Mouse (Mus musculus): ENCODE measurements at regions not wholly inside any gene's neighbourhood (a gene's known extent, or its start where the extent isn't known, plus 50 kb on each side); places are given as distances from the start of the nearest gene placed in this dataset.

- 48% methylated on average over 16 of the region's 16 CpGs for WGBS
- H3K4me2 ChIP-seq (ENCODE audit: low read length) = peak overlapping the region; percentile 31
Observed at GRCm38 (mm10) chr4:31404840-31405714, 558.8 kb upstream of the Map3k7 start.

GRCm38 (mm10) chr4:31410157-31410556 is 553.7 kb upstream of the Map3k7 start:
- Histone ChIP-seq H3K27ac (ENCODE audit: low read depth, low read length) (no peak overlapping the region), H3K4me3 (ENCODE audit: low read length) (no peak overlapping the region), H3K36me3 (ENCODE audit: control insufficient read depth, insufficient read depth, low read length) (no peaks in the 10 kb centered on the region), H3K9ac (ENCODE audit: low read depth, low read length) (no peak overlapping the region), H3K9me3 (ENCODE audit: control insufficient read depth, low read length) (no peaks in the 10 kb centered on the region), H3K4me2 (ENCODE audit: low read length) (no peak overlapping the region), H3K4me1 (ENCODE audit: control insufficient read depth, insufficient read depth, low read depth, low read length) (peaks cover 3% of the 10 kb centered on the region), H3K27me3 (replicated peaks; ENCODE audit: control insufficient read depth, insufficient read depth, low read length) (no peaks in the 10 kb centered on the region)
- ATAC-seq = no peak
- WGBS = 50% methylated on average over 3 of the region's 3 CpGs

More at GRCm38 (mm10) chr4:31404840-31405714, 558.8 kb upstream of the Map3k7 start:
- no peaks in the 10 kb centered on the region for H3K36me3 ChIP-seq (ENCODE audit: control insufficient read depth, insufficient read depth, low read length)
- no peaks in the 10 kb centered on the region for H3K9me3 ChIP-seq (ENCODE audit: control insufficient read depth, low read length)
- no peaks in the 10 kb centered on the region for H3K27me3 ChIP-seq (replicated peaks; ENCODE audit: control insufficient read depth, insufficient read depth, low read length)
- ATAC-seq = peak; percentile 64
- no peak overlapping the region for H3K9ac ChIP-seq (ENCODE audit: low read depth, low read length)
- H3K4me3 ChIP-seq (ENCODE audit: low read length) = no peak overlapping the region
- H3K27ac ChIP-seq (ENCODE audit: low read depth, low read length) = no peak overlapping the region
- H3K4me1 ChIP-seq (ENCODE audit: control insufficient read depth, insufficient read depth, low read depth, low read length) = peaks cover 4% of the 10 kb centered on the region

- H3K27ac ChIP-seq (ENCODE audit: low read depth, low read length) = no peak overlapping the region
- ATAC-seq = no peak
- H3K4me2 ChIP-seq (ENCODE audit: low read length) = no peak overlapping the region
Observed at GRCm38 (mm10) chr4:31411770-31412525, 551.9 kb upstream of the Map3k7 start.

GRCm38 (mm10) chr4:31417161-31417560 is 546.7 kb upstream of the Map3k7 start:
- no peak overlapping the region for H3K9ac ChIP-seq (ENCODE audit: low read depth, low read length)
- H3K27me3 ChIP-seq (replicated peaks; ENCODE audit: control insufficient read depth, insufficient read depth, low read length) = no peaks in the 10 kb centered on the region
- H3K4me1 ChIP-seq (ENCODE audit: control insufficient read depth, insufficient read depth, low read depth, low read length) = peaks cover 4% of the 10 kb centered on the region; the same call in 1 of the 2 replicates
- H3K4me3 ChIP-seq (ENCODE audit: low read length) = no peak overlapping the region
- no peaks in the 10 kb centered on the region for H3K9me3 ChIP-seq (ENCODE audit: control insufficient read depth, low read length)
- H3K27ac ChIP-seq (ENCODE audit: low read depth, low read length) = no peak overlapping the region
- 91% methylated on average over 4 of the region's 4 CpGs for WGBS
- no peak overlapping the region for H3K4me2 ChIP-seq (ENCODE audit: low read length)
- H3K36me3 ChIP-seq (ENCODE audit: control insufficient read depth, insufficient read depth, low read length) = no peaks in the 10 kb centered on the region
- no peak for ATAC-seq

More at GRCm38 (mm10) chr4:31411770-31412525, 551.9 kb upstream of the Map3k7 start:
- Histone ChIP-seq H3K9ac (ENCODE audit: low read depth, low read length) (no peak overlapping the region), H3K4me1 (ENCODE audit: control insufficient read depth, insufficient read depth, low read depth, low read length) (no peaks in the 10 kb centered on the region), H3K27me3 (replicated peaks; ENCODE audit: control insufficient read depth, insufficient read depth, low read length) (no peaks in the 10 kb centered on the region), H3K9me3 (ENCODE audit: control insufficient read depth, low read length) (no peaks in the 10 kb centered on the region), H3K4me3 (ENCODE audit: low read length) (no peak overlapping the region), H3K36me3 (ENCODE audit: control insufficient read depth, insufficient read depth, low read length) (no peaks in the 10 kb centered on the region)
- 84% methylated on average over 9 of the region's 9 CpGs for WGBS

GRCm38 (mm10) chr4:31419240-31419639 is 544.7 kb upstream of the Map3k7 start:
- 10% methylated on average over 6 of the region's 6 CpGs for WGBS
- Histone ChIP-seq H3K4me1 (ENCODE audit: control insufficient read depth, insufficient read depth, low read depth, low read length) (peaks cover 4% of the 10 kb centered on the region; the same call in 1 of the 2 replicates), H3K4me3 (ENCODE audit: low read length) (no peak overlapping the region), H3K27ac (ENCODE audit: low read depth, low read length) (no peak overlapping the region; the same call in 1 of the 2 replicates), H3K4me2 (ENCODE audit: low read length) (no peak overlapping the region), H3K9ac (ENCODE audit: low read depth, low read length) (no peak overlapping the region), H3K9me3 (ENCODE audit: control insufficient read depth, low read length) (no peaks in the 10 kb centered on the region), H3K27me3 (replicated peaks; ENCODE audit: control insufficient read depth, insufficient read depth, low read length) (no peaks in the 10 kb centered on the region), H3K36me3 (ENCODE audit: control insufficient read depth, insufficient read depth, low read length) (no peaks in the 10 kb centered on the region)
- ATAC-seq = peak; percentile 67

- H3K27ac ChIP-seq (ENCODE audit: low read depth, low read length) = no peak overlapping the region; the same call in 1 of the 2 replicates
- H3K4me3 ChIP-seq (ENCODE audit: low read length) = no peak overlapping the region
- no peaks in the 10 kb centered on the region for H3K36me3 ChIP-seq (ENCODE audit: control insufficient read depth, insufficient read depth, low read length)
- H3K9ac ChIP-seq (ENCODE audit: low read depth, low read length) = no peak overlapping the region
- no peaks in the 10 kb centered on the region for H3K9me3 ChIP-seq (ENCODE audit: control insufficient read depth, low read length)
- H3K4me2 ChIP-seq (ENCODE audit: low read length) = no peak overlapping the region
- H3K27me3 ChIP-seq (replicated peaks; ENCODE audit: control insufficient read depth, insufficient read depth, low read length) = no peaks in the 10 kb centered on the region
- ATAC-seq = no peak
- H3K4me1 ChIP-seq (ENCODE audit: control insufficient read depth, insufficient read depth, low read depth, low read length) = peaks cover 4% of the 10 kb centered on the region; the same call in 1 of the 2 replicates
- WGBS = 91% methylated on average over 9 of the region's 9 CpGs
Observed at GRCm38 (mm10) chr4:31420167-31420566, 543.7 kb upstream of the Map3k7 start.

GRCm38 (mm10) chr4:31421386-31421785 is 542.5 kb upstream of the Map3k7 start:
- H3K27ac ChIP-seq (ENCODE audit: low read depth, low read length) = no peak overlapping the region
- H3K9me3 ChIP-seq (ENCODE audit: control insufficient read depth, low read length) = no peaks in the 10 kb centered on the region
- H3K4me1 ChIP-seq (ENCODE audit: control insufficient read depth, insufficient read depth, low read depth, low read length) = peaks cover 4% of the 10 kb centered on the region; the same call in 1 of the 2 replicates
- H3K36me3 ChIP-seq (ENCODE audit: control insufficient read depth, insufficient read depth, low read length) = no peaks in the 10 kb centered on the region
- ATAC-seq = no peak
- no peak overlapping the region for H3K4me3 ChIP-seq (ENCODE audit: low read length)
- H3K27me3 ChIP-seq (replicated peaks; ENCODE audit: control insufficient read depth, insufficient read depth, low read length) = no peaks in the 10 kb centered on the region
- no peak overlapping the region for H3K9ac ChIP-seq (ENCODE audit: low read depth, low read length)
- no peak overlapping the region for H3K4me2 ChIP-seq (ENCODE audit: low read length)
- WGBS = 86% methylated on average over 5 of the region's 5 CpGs

GRCm38 (mm10) chr4:31425135-31425534 is 538.8 kb upstream of the Map3k7 start:
- no peak overlapping the region for H3K9ac ChIP-seq (ENCODE audit: low read depth, low read length)
- H3K4me3 ChIP-seq (ENCODE audit: low read length) = no peak overlapping the region
- no peak overlapping the region for H3K4me2 ChIP-seq (ENCODE audit: low read length)
- ATAC-seq = no peak
- no peaks in the 10 kb centered on the region for H3K9me3 ChIP-seq (ENCODE audit: control insufficient read depth, low read length)
- WGBS = 66% methylated on average over 7 of the region's 7 CpGs
- no peaks in the 10 kb centered on the region for H3K4me1 ChIP-seq (ENCODE audit: control insufficient read depth, insufficient read depth, low read depth, low read length)
- no peaks in the 10 kb centered on the region for H3K27me3 ChIP-seq (replicated peaks; ENCODE audit: control insufficient read depth, insufficient read depth, low read length)
- no peaks in the 10 kb centered on the region for H3K36me3 ChIP-seq (ENCODE audit: control insufficient read depth, insufficient read depth, low read length)
- H3K27ac ChIP-seq (ENCODE audit: low read depth, low read length) = no peak overlapping the region

GRCm38 (mm10) chr4:31425716-31426115 is 538.2 kb upstream of the Map3k7 start:
- WGBS = 89% methylated on average over 4 of the region's 4 CpGs
- Histone ChIP-seq H3K27ac (ENCODE audit: low read depth, low read length) (no peak overlapping the region), H3K4me2 (ENCODE audit: low read length) (no peak overlapping the region), H3K4me3 (ENCODE audit: low read length) (no peak overlapping the region), H3K4me1 (ENCODE audit: control insufficient read depth, insufficient read depth, low read depth, low read length) (no peaks in the 10 kb centered on the region), H3K27me3 (replicated peaks; ENCODE audit: control insufficient read depth, insufficient read depth, low read length) (no peaks in the 10 kb centered on the region), H3K36me3 (ENCODE audit: control insufficient read depth, insufficient read depth, low read length) (no peaks in the 10 kb centered on the region), H3K9ac (ENCODE audit: low read depth, low read length) (no peak overlapping the region), H3K9me3 (ENCODE audit: control insufficient read depth, low read length) (no peaks in the 10 kb centered on the region)
- ATAC-seq = no peak
